Mouse (Mus musculus): ENCODE results near the gene Hoxd11.

- TF ChIP-seq CTCF (IDR thresholded peaks at IDR 0.05; ENCODE audit: borderline replicate concordance, insufficient read depth, low read length) (no peak), POLR2A (IDR thresholded peaks at IDR 0.05; ENCODE audit: low read depth, low read length) (no peak)
Measured at GRCm38 (mm10) chr2:74676376-74677052, 2.8 kb upstream of the Hoxd11 start.
